Mouse (Mus musculus): ENCODE results near the gene Gm20509.

- TF ChIP-seq POLR2A (IDR thresholded peaks at IDR 0.05; ENCODE audit: low read depth, low read length), result no peak
- TF ChIP-seq ZC3H11A (IDR thresholded peaks at IDR 0.05; ENCODE audit: low read depth, low read length), result no peak
- no peak for TF ChIP-seq EP300 (IDR thresholded peaks at IDR 0.05; ENCODE audit: low read length)
- no peak for TF ChIP-seq MAX (IDR thresholded peaks at IDR 0.05; ENCODE audit: low read length)
- TF ChIP-seq SMC3 (IDR thresholded peaks at IDR 0.05; ENCODE audit: low read depth, low read length), result no peak
- no peak for TF ChIP-seq HCFC1 (IDR thresholded peaks at IDR 0.05; ENCODE audit: low read depth, low read length)
- no peak for TF ChIP-seq CTCF (conservative IDR thresholded peaks at IDR 0.05 in 1 of 2, IDR thresholded peaks at IDR 0.05 in 1 of 2; ENCODE audit: low read depth in 2 of 2, low read length in 2 of 2)
- TF ChIP-seq POLR2AphosphoS2 (IDR thresholded peaks at IDR 0.05; ENCODE audit: low read depth, low read length), result no peak
- no peak for TF ChIP-seq MAFK (IDR thresholded peaks at IDR 0.05; ENCODE audit: insufficient replicate concordance, low read length)
- no peak for TF ChIP-seq RAD21 (IDR thresholded peaks at IDR 0.05; ENCODE audit: low read depth, low read length)
- no peak for TF ChIP-seq MXI1 (IDR thresholded peaks at IDR 0.05; ENCODE audit: low read depth, low read length)
Measured at GRCm38 (mm10) chr9:73105771-73106170, 3.5 kb downstream of the Gm20509 start.
